Mouse (Mus musculus) gastrocnemius, postnatal 25 days (tissue): ENCODE data around the gene Hrh2. TPM values are rescaled to one million over a fixed set of nuclear protein-coding genes. Genes with fewer than 3 reads are reported as not detected.

Experiments used
- DNase-seq: peaks from one replicate; pipeline ENCODE4 v3.0.0; 2022
- total RNA-seq, 2 experiments: library from RNA; stranded (reverse); gene quantifications; 1 replicate in 1 of 2; 2 replicates in 1 of 2; pipeline ENCODE4 v1.2.3; 2021

Gene Hrh2
- total RNA-seq, 2 experiments from 2014 or later: not detected

GRCm38 (mm10) chr13:54221631-54222179 is 29.8 kb downstream of the Hrh2 start:
- DNase-seq: no peak

GRCm38 (mm10) chr13:54222921-54223769 is 31.2 kb downstream of the Hrh2 start:
- DNase-seq: no peak

GRCm38 (mm10) chr13:54227916-54228483 is 36.1 kb downstream of the Hrh2 start:
- DNase-seq: no peak

- no peak for DNase-seq
Observed at GRCm38 (mm10) chr13:54230081-54230480, 38.2 kb downstream of the Hrh2 start.

- DNase-seq: no peak
Observed at GRCm38 (mm10) chr13:54231868-54232267, 39.9 kb downstream of the Hrh2 start.

GRCm38 (mm10) chr13:54237512-54237911 is 45.6 kb downstream of the Hrh2 start:
- no peak for DNase-seq

- DNase-seq: no peak
Observed at GRCm38 (mm10) chr13:54238585-54239323, 46.8 kb downstream of the Hrh2 start.

- no peak for DNase-seq
Observed at GRCm38 (mm10) chr13:54242380-54242779, 50.5 kb downstream of the Hrh2 start.

- DNase-seq: no peak
Observed at GRCm38 (mm10) chr13:54245204-54245603, 53.3 kb downstream of the Hrh2 start.

- peak; percentile 29 for DNase-seq
Observed at GRCm38 (mm10) chr13:54247545-54247944, 55.6 kb downstream of the Hrh2 start.

GRCm38 (mm10) chr13:54248436-54248995 is 56.6 kb downstream of the Hrh2 start:
- DNase-seq: no peak

GRCm38 (mm10) chr13:54249007-54249406 is 57.1 kb downstream of the Hrh2 start:
- DNase-seq: peak; percentile 31

- no peak for DNase-seq
Observed at GRCm38 (mm10) chr13:54250346-54250745, 58.4 kb downstream of the Hrh2 start.

GRCm38 (mm10) chr13:54251541-54252225 is 59.8 kb downstream of the Hrh2 start:
- DNase-seq: no peak

GRCm38 (mm10) chr13:54257580-54258223 is 65.8 kb downstream of the Hrh2 start:
- no peak for DNase-seq

- no peak for DNase-seq
Observed at GRCm38 (mm10) chr13:54258231-54258743, 66.4 kb downstream of the Hrh2 start.

- no peak for DNase-seq
Observed at GRCm38 (mm10) chr13:54260318-54260717, 68.4 kb downstream of the Hrh2 start.

- no peak for DNase-seq
Observed at GRCm38 (mm10) chr13:54262741-54263510, 71.0 kb downstream of the Hrh2 start.

GRCm38 (mm10) chr13:54263641-54264040 is 71.7 kb downstream of the Hrh2 start:
- DNase-seq: no peak

- DNase-seq: no peak
Observed at GRCm38 (mm10) chr13:54266472-54266871, 74.5 kb downstream of the Hrh2 start.
